Mouse (Mus musculus): ENCODE measurements at regions not wholly inside any gene's neighbourhood (a gene's known extent, or its start where the extent isn't known, plus 50 kb on each side); places are given as distances from the start of the nearest gene placed in this dataset.

DNA sequence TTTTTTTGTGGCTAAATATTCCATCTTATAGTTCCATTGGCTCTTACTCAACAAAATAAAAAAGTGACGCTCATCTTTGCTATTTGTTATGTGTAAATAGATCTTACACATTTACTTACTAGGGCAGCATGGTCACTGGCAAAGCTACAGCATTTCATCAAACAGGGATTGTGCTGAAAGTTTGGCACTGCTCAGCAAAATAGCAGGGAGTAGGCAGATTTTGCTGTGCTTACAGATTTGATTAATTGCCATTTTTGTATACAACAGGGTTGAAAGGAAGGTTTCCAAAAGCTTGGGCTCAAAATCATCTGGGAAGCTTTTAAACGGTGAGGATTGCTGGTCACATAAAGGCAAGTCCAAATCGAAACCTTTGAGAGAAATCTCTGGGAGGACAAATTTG is 52.3 kb upstream of the B430305J03Rik start:
- TF ChIP-seq CHD1 (IDR thresholded peaks at IDR 0.05; ENCODE audit: low read depth, low read length) (no peak), CTCF (IDR thresholded peaks at IDR 0.05 in 2 of 3, conservative IDR thresholded peaks at IDR 0.05 in 1 of 3; ENCODE audit: control insufficient read depth in 1 of 3, insufficient read depth in 1 of 3, low read depth in 2 of 3, low read length in 3 of 3, poor library complexity in 1 of 3, severe bottlenecking in 1 of 3) (no peak), ZMIZ1 (IDR thresholded peaks at IDR 0.05; ENCODE audit: low read depth, low read length) (no peak)

Measured in MEL (cell line).